Mouse (Mus musculus) kidney, postnatal 4 days (tissue): ENCODE results near the gene Knl1.
"Not testable (repeated sequence)": the region's sequence is repeated elsewhere in the genome, so short reads cannot be mapped to it uniquely, and the experiment has no call there.

Source experiments
- DNase-seq, 2 experiments: peaks; one replicate each; pipeline ENCODE4 v3.0.0; 2021; ENCODE audit warnings: mixed read lengths in 2 of 2

Knl1 gene

GRCm38 (mm10) chr2:119046649-119047611 is at the start of gene Knl1:
Gene Knl1, plus strand, starts transcription at chr2:119047119.
- peak; percentile 96 for DNase-seq

- DNase-seq = no peak
Measured at GRCm38 (mm10) chr2:118998115-118998866, 48.6 kb upstream of the Knl1 start.

- no peak for DNase-seq
Measured at GRCm38 (mm10) chr2:118999025-118999639, 47.8 kb upstream of the Knl1 start.

GRCm38 (mm10) chr2:119006886-119007285 is 40.0 kb upstream of the Knl1 start:
- DNase-seq = no peak

GRCm38 (mm10) chr2:119009376-119009775 is 37.5 kb upstream of the Knl1 start:
- no peak for DNase-seq

GRCm38 (mm10) chr2:119014989-119015388 is 31.9 kb upstream of the Knl1 start:
- no peak for DNase-seq

- peak in 1 of 2 experiments; percentile 34 for DNase-seq
Measured at GRCm38 (mm10) chr2:119015604-119016180, 31.2 kb upstream of the Knl1 start.

GRCm38 (mm10) chr2:119016312-119016711 is 30.6 kb upstream of the Knl1 start:
- DNase-seq = not testable (repeated sequence)

- no peak for DNase-seq
Measured at GRCm38 (mm10) chr2:119017647-119018046, 29.3 kb upstream of the Knl1 start.

GRCm38 (mm10) chr2:119018391-119019122 is 28.4 kb upstream of the Knl1 start:
- DNase-seq = peak; percentile 73 to 79

GRCm38 (mm10) chr2:119019131-119019530 is 27.8 kb upstream of the Knl1 start:
- DNase-seq = peak; percentile 34 to 37

GRCm38 (mm10) chr2:119019538-119019937 is 27.4 kb upstream of the Knl1 start:
- no peak for DNase-seq

- no peak for DNase-seq
Measured at GRCm38 (mm10) chr2:119023154-119023660, 23.7 kb upstream of the Knl1 start.

GRCm38 (mm10) chr2:119024536-119025238 is 22.2 kb upstream of the Knl1 start:
- DNase-seq = no peak

- DNase-seq = no peak
Measured at GRCm38 (mm10) chr2:119025239-119025616, 21.7 kb upstream of the Knl1 start.

- DNase-seq = no peak
Measured at GRCm38 (mm10) chr2:119026951-119027350, 20.0 kb upstream of the Knl1 start.

- peak; percentile 97 for DNase-seq
Measured at GRCm38 (mm10) chr2:119028941-119029551, 17.9 kb upstream of the Knl1 start, which contains the start of gene Ccdc32. Gene Ccdc32, minus strand, starts transcription at chr2:119029393.

GRCm38 (mm10) chr2:119032191-119032590 is 14.7 kb upstream of the Knl1 start:
- DNase-seq = no peak

- DNase-seq = peak; percentile 94 to 96
Measured at GRCm38 (mm10) chr2:119034656-119035396, 12.1 kb upstream of the Knl1 start, which contains the start of gene Rpusd2. Gene Rpusd2, plus strand, starts transcription at chr2:119034790.

GRCm38 (mm10) chr2:119035397-119035745 is 11.5 kb upstream of the Knl1 start:
- no peak for DNase-seq
